Mouse (Mus musculus): ENCODE results near the gene Ranbp17.
A peak's percentile ranks its signal among the peaks of the same experiment; 100 is the strongest.

The Ranbp17 gene

DNA sequence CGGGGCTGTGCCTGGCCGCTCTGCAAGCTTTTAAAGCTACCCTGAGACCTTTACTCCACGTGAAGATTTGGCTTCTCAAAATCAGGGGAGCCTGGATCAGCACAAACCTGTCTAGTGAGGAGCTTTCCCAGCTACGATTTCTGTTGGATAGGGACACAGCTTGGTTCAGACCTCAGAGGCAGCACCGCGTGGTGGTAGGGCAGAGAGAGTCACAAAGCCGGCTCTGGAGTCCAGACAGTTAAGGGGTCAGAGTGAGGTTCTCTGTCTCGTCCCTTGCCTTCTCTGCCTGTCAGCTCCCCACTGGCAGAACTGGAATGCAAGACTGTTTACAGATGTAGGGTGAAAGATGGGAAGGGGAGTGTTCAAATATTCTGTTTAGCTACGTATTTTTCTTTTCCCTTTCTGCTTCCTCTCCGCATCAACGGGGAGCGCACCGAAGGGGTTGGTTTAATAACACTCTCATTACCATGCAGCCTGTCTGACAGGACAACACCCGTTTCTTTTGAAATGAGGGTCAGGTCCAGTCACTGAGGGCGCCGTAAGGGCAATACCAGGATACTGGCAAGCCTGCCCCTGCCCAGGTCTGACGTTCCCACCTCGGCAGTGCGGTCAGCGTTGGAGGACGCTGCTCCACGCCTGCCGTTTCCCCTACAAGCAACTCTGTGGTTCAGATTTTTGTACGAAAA lies 317.0 kb downstream of the Ranbp17 start:
- no peak for DNase-seq (ENCODE audit: low spot score in 2 of 2)

DNA sequence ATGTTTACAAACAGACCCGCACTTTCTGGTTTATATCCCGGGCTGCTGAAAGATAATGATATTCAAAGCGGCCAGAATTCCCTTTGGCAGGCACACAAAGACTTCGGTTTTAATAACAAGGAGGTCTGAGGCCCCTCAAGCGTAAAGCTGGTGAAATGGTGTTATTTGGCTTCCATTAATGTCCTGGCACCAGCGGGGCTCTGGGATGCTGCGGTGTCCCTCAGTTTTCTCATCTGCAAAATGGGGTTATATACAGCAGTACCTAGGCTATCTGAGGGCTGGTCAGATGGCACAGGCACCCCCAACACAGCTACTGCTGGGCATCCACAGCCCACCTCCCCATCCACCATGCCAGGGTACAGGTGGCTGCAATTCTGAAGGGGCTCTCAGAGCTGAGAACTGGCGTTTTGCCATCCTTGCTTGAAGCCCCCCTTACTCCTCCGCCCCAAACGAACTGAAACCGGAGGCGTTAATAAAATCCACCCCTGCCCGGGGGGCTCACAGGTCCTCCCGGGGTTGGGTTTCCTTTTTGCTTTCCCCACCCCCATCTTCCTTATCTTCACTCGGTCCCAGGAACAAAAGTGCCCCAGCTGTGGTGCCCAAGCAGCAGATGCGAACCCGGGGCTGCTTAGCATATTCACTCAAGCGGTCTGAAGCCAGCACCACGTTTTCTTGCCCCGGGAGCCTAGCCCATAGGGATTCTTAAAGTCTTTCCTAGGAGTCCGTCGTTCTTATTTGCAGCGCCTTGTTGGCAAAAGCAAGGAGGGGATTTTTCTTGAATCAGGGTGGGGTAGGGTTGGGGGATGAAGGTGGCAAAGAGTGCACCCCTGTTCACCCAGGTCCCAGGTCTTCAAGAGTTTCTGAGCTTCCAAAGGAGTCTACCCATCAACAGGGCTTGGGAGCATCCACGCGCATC lies 317.8 kb downstream of the Ranbp17 start:
- DNase-seq (ENCODE audit: low spot score in 2 of 2): no peak

DNA sequence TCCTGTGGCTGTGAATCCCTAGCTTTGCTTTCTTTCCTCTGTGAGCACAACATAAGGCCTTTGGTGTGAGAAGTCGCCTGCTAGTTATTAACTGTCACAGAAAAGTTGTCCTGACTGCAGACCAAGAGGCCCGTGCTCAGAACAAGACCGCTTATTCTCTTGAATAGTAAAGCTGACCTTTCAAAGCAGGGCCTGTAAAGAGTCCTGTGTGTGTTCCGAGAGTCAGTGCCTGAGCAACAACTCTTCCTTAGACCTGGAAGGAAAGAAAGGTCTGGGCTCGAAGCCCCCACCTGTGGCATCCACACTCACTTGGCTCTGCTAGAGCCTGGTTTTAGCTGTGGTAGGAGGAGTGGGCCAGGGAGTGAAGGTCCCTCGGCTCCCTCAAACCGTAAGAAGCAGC lies 318.5 kb downstream of the Ranbp17 start:
- no peak for DNase-seq (ENCODE audit: low spot score in 2 of 2)

DNA sequence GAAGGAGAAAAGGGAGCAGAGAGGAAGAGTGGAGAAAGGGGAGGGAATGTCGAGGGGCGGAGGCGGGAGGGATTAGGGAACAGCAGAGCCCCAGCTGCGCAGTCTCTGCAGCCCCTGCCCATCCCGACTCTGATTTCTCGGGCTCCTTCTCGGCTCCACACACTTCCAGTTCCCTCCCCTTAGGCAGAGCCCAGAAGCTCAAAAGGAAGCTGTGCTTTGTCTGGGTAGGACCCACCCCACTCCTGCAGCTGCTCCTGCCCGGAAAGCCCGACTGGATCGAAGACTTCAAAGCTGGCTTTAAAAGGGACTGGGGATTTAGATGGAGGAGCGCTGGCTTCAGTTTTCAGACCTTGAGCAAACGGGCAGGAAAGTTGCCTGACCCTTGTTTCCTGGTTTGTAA lies 319.9 kb downstream of the Ranbp17 start:
- no peak for DNase-seq (ENCODE audit: low spot score in 2 of 2)

DNA sequence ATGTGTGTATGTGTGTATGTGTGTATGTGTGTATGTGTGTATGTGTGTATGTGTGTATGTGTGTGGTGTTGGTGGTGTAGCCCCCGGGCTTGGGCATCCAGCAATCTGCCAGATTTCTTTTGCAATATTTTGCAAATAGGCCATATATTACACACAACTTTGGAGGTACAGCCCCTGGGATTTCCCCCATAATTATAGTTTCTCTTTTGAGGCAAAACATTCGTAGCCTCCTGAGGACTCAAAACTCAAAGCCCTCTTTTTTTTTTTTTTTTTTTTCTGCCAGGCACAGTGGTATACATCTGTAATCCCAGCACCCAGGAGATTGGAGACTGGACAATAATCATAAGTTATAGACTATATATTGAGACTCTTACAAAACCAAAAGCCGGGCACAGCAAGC lies 331.7 kb downstream of the Ranbp17 start:
- DNase-seq (ENCODE audit: low spot score in 2 of 2): no peak

DNA sequence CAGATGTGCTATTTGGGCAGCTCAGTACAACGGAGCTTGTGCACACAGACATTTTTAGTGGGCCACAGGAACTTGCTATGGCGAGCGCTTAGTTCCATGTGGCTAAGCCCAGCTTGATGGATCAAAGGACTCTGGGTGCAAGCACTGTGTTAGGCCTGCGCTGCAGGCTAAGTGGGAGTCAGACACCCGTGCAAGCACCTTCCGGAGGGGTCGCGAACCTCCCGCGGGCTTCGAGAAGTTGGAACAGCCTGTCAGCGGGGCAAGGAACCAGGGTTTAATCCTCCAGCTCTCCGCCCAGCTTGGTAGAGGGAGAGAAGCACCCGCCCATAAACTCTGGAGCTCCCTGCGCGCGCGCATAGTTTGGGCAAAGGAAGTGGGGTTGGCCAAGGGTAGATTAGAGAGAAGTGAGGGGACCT lies 332.8 kb downstream of the Ranbp17 start:
- no peak for DNase-seq (ENCODE audit: low spot score in 2 of 2)

DNA sequence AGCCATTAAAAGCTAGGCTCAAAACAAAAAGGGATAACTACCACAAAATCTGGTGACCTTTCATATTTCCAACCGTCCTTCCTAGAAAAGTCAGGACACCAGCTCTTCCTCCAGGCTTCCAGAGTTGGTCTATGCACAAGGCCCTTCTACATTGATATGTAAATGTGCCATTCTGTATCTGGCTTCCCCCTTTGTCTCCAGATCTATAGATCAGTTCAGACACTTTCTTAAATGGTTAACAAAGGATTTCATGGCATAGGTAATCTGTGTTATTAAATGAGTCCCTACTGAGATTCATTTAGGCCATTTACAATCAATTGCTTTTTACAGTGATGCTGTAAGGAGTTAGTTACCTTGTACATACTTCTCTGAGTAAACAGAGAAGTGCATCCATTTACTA lies 333.7 kb downstream of the Ranbp17 start:
- no peak for DNase-seq (ENCODE audit: low spot score in 2 of 2)

DNA sequence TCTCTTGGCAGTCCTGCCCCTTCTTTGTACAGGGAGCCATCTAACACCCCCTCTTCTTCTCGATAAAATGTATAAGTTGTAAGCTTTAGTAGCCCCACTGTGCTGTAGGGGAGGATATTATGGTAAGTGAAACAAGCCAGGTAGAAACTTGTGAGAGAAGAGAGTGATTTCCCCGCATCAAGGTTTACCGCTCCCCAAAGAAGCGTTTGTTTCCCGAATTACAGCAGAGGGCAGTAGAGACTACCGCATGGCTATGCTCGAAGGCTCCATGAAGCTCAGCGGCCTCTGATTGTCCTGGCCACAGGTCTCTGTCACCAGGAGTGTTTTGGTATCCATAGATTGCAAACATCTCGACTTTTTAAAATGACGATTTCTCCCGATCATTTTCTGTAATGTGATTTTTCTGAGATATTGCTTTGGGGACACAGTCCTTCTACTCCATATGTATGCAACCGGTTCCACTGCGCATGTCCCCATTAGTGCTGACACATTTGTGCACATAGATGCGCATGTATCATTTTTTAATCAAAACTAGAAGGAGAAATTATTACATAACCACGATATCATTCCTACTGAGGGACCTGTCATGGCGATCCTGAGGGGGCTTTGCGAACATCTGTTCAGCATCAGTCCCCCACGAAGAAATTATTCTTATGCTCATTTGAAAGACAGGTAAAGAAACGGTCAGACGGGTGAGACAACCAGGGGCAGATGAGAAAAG lies 336.9 kb downstream of the Ranbp17 start:
- DNase-seq (ENCODE audit: low spot score in 2 of 2): peak; percentile 42 to 51

DNA sequence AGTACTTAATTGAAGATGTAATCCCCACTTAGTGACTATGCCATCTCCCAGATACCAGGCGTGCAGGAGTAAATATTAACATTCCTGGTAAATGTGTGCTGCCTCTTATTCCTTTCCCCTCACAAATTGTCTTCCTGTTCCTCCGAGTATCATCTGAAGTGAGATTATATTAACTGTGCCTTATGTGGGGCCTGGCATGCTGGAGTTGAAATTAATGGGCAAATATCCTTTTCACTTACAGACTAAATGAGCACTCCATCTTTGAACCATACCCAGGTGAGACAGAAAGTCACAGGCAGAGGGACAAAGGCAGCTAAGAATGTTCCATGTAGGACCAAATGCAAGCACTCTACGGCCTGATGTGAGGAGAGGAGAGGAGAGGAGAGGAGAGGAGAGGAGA lies 337.8 kb downstream of the Ranbp17 start:
- DNase-seq (ENCODE audit: low spot score in 2 of 2): no peak

DNA sequence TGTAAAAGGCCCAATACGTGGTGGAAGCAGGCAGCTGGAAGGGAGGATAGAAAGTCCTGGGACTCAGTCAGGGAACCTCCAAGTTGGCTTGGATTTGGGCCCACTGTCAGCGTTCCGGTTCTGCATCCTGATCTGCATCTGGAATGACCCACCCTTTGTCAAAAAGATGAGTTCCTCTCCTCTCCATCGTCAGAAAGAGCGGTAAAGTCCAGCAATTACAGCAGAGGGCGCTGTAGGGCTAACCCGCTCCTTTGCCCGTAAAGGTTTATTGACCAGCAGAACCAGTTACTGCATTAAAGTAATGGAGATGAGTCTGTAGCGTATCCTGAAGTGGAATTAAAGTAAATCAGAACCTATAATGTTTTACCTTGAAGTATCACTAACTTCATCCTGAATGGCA lies 343.1 kb downstream of the Ranbp17 start:
- peak; percentile 38 to 47 for DNase-seq (ENCODE audit: low spot score in 2 of 2)

DNA sequence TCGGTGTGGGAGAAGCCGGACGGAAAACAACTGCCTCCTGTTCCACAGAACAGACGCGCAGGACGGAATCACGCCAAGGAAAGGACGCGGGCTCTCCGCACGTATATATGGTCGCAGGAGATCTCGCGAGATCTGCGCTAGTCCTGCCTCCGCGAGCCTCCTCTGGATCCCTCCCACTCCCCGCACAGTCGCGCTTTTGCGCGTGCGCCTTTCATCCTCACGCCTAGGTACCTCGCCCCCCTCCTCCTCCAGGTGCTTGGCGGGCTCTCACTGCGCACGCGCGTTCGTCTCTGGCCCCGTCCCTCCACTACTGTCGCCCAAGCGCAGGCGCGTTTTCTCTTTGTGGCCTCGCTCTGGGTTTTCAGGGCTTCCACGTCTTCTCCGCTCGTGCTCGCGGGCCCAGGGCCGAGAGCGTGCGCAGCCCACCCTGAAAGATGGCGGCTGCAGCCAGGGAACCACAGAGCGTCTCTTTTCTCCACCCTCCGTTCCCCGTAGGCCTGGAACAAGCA lies 350.5 kb downstream of the Ranbp17 start, which contains the start of gene Npm1:
Npm1 (minus strand) TSS at position 209 of the 509 bp plus-strand sequence.
- DNase-seq (ENCODE audit: low spot score in 2 of 2): peak; percentile 99 to 100

DNA sequence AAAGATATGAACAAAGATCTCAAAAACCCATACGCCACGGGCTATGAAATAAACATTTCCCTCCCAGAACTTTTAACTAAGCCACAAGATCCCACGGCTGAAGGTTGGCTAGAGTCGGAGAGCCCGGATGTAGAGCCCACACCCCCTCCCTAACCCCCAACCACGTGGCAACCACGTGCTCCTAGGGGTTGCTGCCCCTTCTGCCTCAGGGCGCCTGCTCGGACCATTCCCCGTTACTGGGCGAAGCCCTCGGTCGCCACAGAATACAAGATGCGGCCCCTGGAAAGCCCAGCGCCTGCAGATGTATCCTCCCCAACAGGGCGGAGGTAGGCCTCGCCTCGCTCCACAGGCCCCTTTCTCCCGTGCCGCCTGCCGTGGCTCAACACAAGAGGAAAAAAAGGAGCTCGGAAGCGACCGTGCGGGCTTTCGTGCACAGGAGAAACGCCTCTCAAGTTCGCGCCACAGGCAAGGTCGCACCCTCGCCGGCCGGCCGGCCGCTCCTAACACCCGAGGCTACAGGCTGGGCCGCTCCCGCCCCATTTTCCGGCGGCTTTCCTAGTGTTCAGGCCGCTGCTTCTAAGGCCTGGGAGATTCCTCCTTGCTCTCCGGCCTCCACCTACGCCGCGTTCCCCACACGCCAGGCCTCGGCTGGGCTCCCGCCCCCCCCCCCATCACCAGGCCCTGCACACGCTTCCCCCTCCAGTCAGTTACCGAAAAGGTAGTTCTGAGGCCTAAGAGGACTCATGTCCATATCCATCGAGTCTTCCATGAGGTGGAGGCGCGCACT lies 351.1 kb downstream of the Ranbp17 start:
- peak; percentile 47 to 54 for DNase-seq (ENCODE audit: low spot score in 2 of 2)
